Mouse (Mus musculus) E14TG2a.4 (cell line): ENCODE measurements around the gene Krt35.

Experiments used
- H3K27me3 ChIP-seq: 2 replicates; pipeline ENCODE4 v1.6.1; 2014; ENCODE audit warnings: low read length, control low read depth; ENCODE audit not compliant: insufficient read depth
- H3K36me3 ChIP-seq: 2 replicates; pipeline ENCODE4 v1.6.1; 2014; ENCODE audit warnings: low read length, control low read depth; ENCODE audit not compliant: insufficient read depth
- H3K4me1 ChIP-seq: replicated peaks from 2 replicates; pipeline ENCODE4 v1.6.1; 2014; ENCODE audit warnings: low read depth, low read length, control low read depth
- H3K4me3 ChIP-seq: replicated peaks from 2 replicates; pipeline ENCODE4 v1.5.1; 2014; ENCODE audit warnings: mild to moderate bottlenecking, low read length
- H3K9me3 ChIP-seq: 2 replicates; pipeline ENCODE4 v1.6.1; 2014; ENCODE audit warnings: low read length, control low read depth
- CTCF ChIP-seq: conservative IDR thresholded peaks from 2 replicates; pipeline ENCODE4 v1.5.1; 2014; ENCODE audit warnings: low read length
- NANOG ChIP-seq: IDR thresholded peaks from 2 replicates; pipeline ENCODE4 v1.6.1; 2014; ENCODE audit warnings: borderline replicate concordance, low read length, mixed read lengths
- POU5F1 ChIP-seq: IDR thresholded peaks from 2 replicates; pipeline ENCODE4 v1.6.1; 2014; ENCODE audit warnings: low read length, borderline replicate concordance

The Krt35 gene

GRCm38 (mm10) chr11:100050451-100050850, 45.6 kb downstream of the Krt35 start, which contains the start of gene Krt31:
Gene Krt31 (minus strand): TSS chr11:100050551.
- TF ChIP-seq NANOG (no peak), POU5F1 (no peak), CTCF (no peak)
- Histone ChIP-seq H3K36me3 (no peaks in the 10 kb centered on the region), H3K4me3 (no peak within 1 kb of the TSS), H3K4me1 (no peaks in the 10 kb centered on the region), H3K27me3 (peaks cover 2% of the 10 kb centered on the region; the same call in 1 of the 2 replicates), H3K9me3 (peaks cover 9% of the 10 kb centered on the region; the same call in 1 of the 2 replicates)

GRCm38 (mm10) chr11:100047193-100047592, 48.8 kb downstream of the Krt35 start:
- H3K36me3 ChIP-seq: no peaks in the 10 kb centered on the region
- H3K27me3 ChIP-seq: peaks cover 2% of the 10 kb centered on the region; the same call in 1 of the 2 replicates
- TF ChIP-seq POU5F1 (no peak), NANOG (no peak), CTCF (no peak)
- H3K4me1 ChIP-seq: no peaks in the 10 kb centered on the region
- H3K9me3 ChIP-seq: peaks cover 1% of the 10 kb centered on the region; the same call in 1 of the 2 replicates
- H3K4me3 ChIP-seq: no peak overlapping the region

- H3K27me3 ChIP-seq: peaks cover 2% of the 10 kb centered on the region; the same call in 1 of the 2 replicates
- TF ChIP-seq CTCF: no peak
- TF ChIP-seq NANOG: no peak
- TF ChIP-seq POU5F1: no peak
These were observed 49.7 kb downstream of the Krt35 start for GRCm38 (mm10) chr11:100046303-100046866.

More at GRCm38 (mm10) chr11:100046303-100046866, 49.7 kb downstream of the Krt35 start:
- Histone ChIP-seq H3K9me3 (no peaks in the 10 kb centered on the region), H3K4me3 (no peak overlapping the region), H3K4me1 (no peaks in the 10 kb centered on the region), H3K36me3 (no peaks in the 10 kb centered on the region)
